ENCODE assay signal across 24 mouse cellular contexts in the genomic region with DNA sequence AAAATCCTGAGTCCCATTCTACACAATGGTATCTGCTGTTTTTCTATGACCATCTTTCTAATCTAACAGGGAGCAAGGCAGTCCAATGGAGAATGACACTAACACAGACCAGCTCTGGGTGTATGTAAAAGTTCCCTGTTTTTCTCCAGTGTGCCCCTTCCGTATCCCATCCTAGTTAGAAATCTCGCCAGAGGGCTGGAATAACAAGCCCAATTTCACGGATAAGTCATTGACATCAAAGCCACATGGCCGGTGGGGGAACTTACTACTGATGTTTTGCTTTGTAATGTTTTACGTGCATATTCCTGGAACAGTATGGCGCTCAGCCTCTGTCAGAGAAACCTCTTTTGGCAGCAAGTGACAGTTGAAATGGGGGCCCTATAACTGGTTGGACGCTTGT.
A peak's percentile ranks its signal among the peaks of the same experiment; 100 is the strongest.
DNase-seq lines count a peak whose midpoint lies in the region; ATAC-seq lines count a peak whose summit lies in the region.
"Had no signal": no experiment of that assay in that cellular context is flagged by ENCODE, and none has a peak within 500 bp of the region (broad histone marks: within the 10 kb centered on the region; RNA-seq: fewer than 3 reads in every experiment).

No protein-coding gene starts in this region.

- no peaks in the 10 kb centered on the region for H3K27me3 ChIP-seq in embryonic facial prominence, embryonic 11.5 days (ENCODE audit: control insufficient read depth, insufficient read depth, low read length)
- no peaks in the 10 kb centered on the region for H3K27me3 ChIP-seq in embryonic facial prominence, embryonic 10.5 days (replicated peaks; ENCODE audit: low read depth, poor library complexity, severe bottlenecking)
- no peaks in the 10 kb centered on the region for H3K27me3 ChIP-seq in embryonic facial prominence, embryonic 12.5 days
- H3K27me3 ChIP-seq in embryonic facial prominence, embryonic 15.5 days, result no peaks in the 10 kb centered on the region
- H3K27me3 ChIP-seq: CH12.LX; forebrain, embryonic 13.5 days; forebrain, embryonic 15.5 days; Patski had no signal

- ATAC-seq in embryonic facial prominence, embryonic 11.5 days (replicated peaks; ENCODE audit: insufficient number of reproducible peaks, low FRiP score, low TSS enrichment, low read depth), result no peak
- no peak for ATAC-seq in embryonic facial prominence, embryonic 12.5 days (ENCODE audit: insufficient number of reproducible peaks, insufficient read depth, low FRiP score, low TSS enrichment)
- no peak for ATAC-seq in embryonic facial prominence, embryonic 15.5 days (ENCODE audit: insufficient number of reproducible peaks, low FRiP score, low TSS enrichment, low read depth)
- ATAC-seq: activated CD4-positive, CD25-positive, alpha-beta regulatory T cell, adult 4 months; CD4-positive, CD25-positive, alpha-beta regulatory T cell, adult 4 months; forebrain, embryonic 13.5 days; forebrain, embryonic 15.5 days; forebrain, postnatal 0 days; Patski had no signal

- no peaks in the 10 kb centered on the region for H3K9me3 ChIP-seq in embryonic facial prominence, embryonic 11.5 days (replicated peaks; ENCODE audit: control insufficient read depth, low read length)
- H3K9me3 ChIP-seq in embryonic facial prominence, embryonic 10.5 days, result no peaks in the 10 kb centered on the region
- H3K9me3 ChIP-seq in embryonic facial prominence, embryonic 12.5 days, result no peaks in the 10 kb centered on the region
- H3K9me3 ChIP-seq in embryonic facial prominence, embryonic 15.5 days (replicated peaks), result no peaks in the 10 kb centered on the region
- H3K9me3 ChIP-seq: forebrain, embryonic 13.5 days; forebrain, embryonic 15.5 days had no signal

- no peak overlapping the region for H3K27ac ChIP-seq in embryonic facial prominence, embryonic 11.5 days (replicated peaks; ENCODE audit: low read depth, low read length)
- no peak overlapping the region for H3K27ac ChIP-seq in embryonic facial prominence, embryonic 10.5 days (replicated peaks)
- peak overlapping the region; percentile 26; the same call in 1 of the 2 replicates for H3K27ac ChIP-seq in embryonic facial prominence, embryonic 12.5 days
- H3K27ac ChIP-seq in embryonic facial prominence, embryonic 15.5 days (replicated peaks), result 0 out of 2 replicates have a peak overlapping the region, but pooled peaks have one; percentile 22
- H3K27ac ChIP-seq: forebrain, embryonic 13.5 days; forebrain, embryonic 15.5 days had no signal

- H3K4me1 ChIP-seq in embryonic facial prominence, embryonic 11.5 days (ENCODE audit: control insufficient read depth, insufficient read depth, low read length), result no peaks in the 10 kb centered on the region
- H3K4me1 ChIP-seq in embryonic facial prominence, embryonic 10.5 days, result peaks cover 36% of the 10 kb centered on the region
- peaks cover 24% of the 10 kb centered on the region for H3K4me1 ChIP-seq in embryonic facial prominence, embryonic 12.5 days
- H3K4me1 ChIP-seq in embryonic facial prominence, embryonic 15.5 days, result peaks cover 16% of the 10 kb centered on the region
- H3K4me1 ChIP-seq: forebrain, embryonic 15.5 days had no signal

- peak; percentile 57 for DNase-seq in embryonic facial prominence, embryonic 11.5 days (ENCODE audit: low spot score)
- DNase-seq in embryonic facial prominence, embryonic 10.5 days (ENCODE audit: low spot score), result no peak
- DNase-seq in thymus, postnatal 4 days, result no peak
- DNase-seq: adrenal gland, adult 2 months; adrenal gland, postnatal 10 days; adrenal gland, postnatal 25 days; B cell, adult 2 months; cerebellum, adult 11 months; cerebellum, adult 18-20 months; cerebellum, adult 8-10 months; cerebellum, adult 9-11 months; cerebellum, postnatal 14 days; cerebellum, postnatal 36 days; embryo, embryonic 11 days; forebrain, postnatal 0 days had no signal

- 57% methylated on average over 7 of the region's 7 CpGs for WGBS in embryonic facial prominence, embryonic 11.5 days
- WGBS in embryonic facial prominence, embryonic 10.5 days, result 54% methylated on average over 7 of the region's 7 CpGs
- 39% methylated on average over 7 of the region's 7 CpGs for WGBS in embryonic facial prominence, embryonic 12.5 days
- WGBS in embryonic facial prominence, embryonic 15.5 days, result 29% methylated on average over 7 of the region's 7 CpGs

- H3K4me2 ChIP-seq in embryonic facial prominence, embryonic 11.5 days (ENCODE audit: low read depth, low read length), result no peak overlapping the region
- no peak overlapping the region for H3K4me2 ChIP-seq in embryonic facial prominence, embryonic 12.5 days (replicated peaks)
- no peak overlapping the region for H3K4me2 ChIP-seq in embryonic facial prominence, embryonic 15.5 days (replicated peaks)
- H3K4me2 ChIP-seq: forebrain, embryonic 13.5 days; forebrain, embryonic 15.5 days had no signal

- H3K4me3 ChIP-seq in embryonic facial prominence, embryonic 11.5 days (ENCODE audit: low read depth, low read length), result no peak overlapping the region
- H3K4me3 ChIP-seq in embryonic facial prominence, embryonic 10.5 days, result no peak overlapping the region
- no peak overlapping the region for H3K4me3 ChIP-seq in embryonic facial prominence, embryonic 12.5 days
- no peak overlapping the region for H3K4me3 ChIP-seq in embryonic facial prominence, embryonic 15.5 days (replicated peaks)
- H3K4me3 ChIP-seq: forebrain, embryonic 13.5 days; forebrain, embryonic 15.5 days had no signal

- no peaks in the 10 kb centered on the region for H3K36me3 ChIP-seq in embryonic facial prominence, embryonic 11.5 days (replicated peaks; ENCODE audit: control insufficient read depth, insufficient read depth, low read depth, low read length)
- H3K36me3 ChIP-seq in embryonic facial prominence, embryonic 10.5 days (replicated peaks), result no peaks in the 10 kb centered on the region
- 0 out of 2 replicates have a peak, but pooled peaks cover 3% of the 10 kb centered on the region for H3K36me3 ChIP-seq in embryonic facial prominence, embryonic 12.5 days
- peaks cover 3% of the 10 kb centered on the region; the same call in 1 of the 2 replicates for H3K36me3 ChIP-seq in embryonic facial prominence, embryonic 15.5 days
- H3K36me3 ChIP-seq: forebrain, embryonic 15.5 days; G1E had no signal

- no peak overlapping the region for H3K9ac ChIP-seq in embryonic facial prominence, embryonic 11.5 days (replicated peaks; ENCODE audit: low read length)
- H3K9ac ChIP-seq in embryonic facial prominence, embryonic 12.5 days, result no peak overlapping the region
- no peak overlapping the region for H3K9ac ChIP-seq in embryonic facial prominence, embryonic 15.5 days
- H3K9ac ChIP-seq: forebrain, embryonic 13.5 days; forebrain, embryonic 15.5 days; forebrain, postnatal 0 days had no signal

Comparison
In these comparisons a context has a peak if more than half of its experiments do, and no peak if none do; other contexts are left out.
1. H3K27ac ChIP-seq: peak in embryonic facial prominence, embryonic 12.5 days (single experiment) and embryonic facial prominence, embryonic 15.5 days (single experiment); none in embryonic facial prominence, embryonic 11.5 days (single experiment) and embryonic facial prominence, embryonic 10.5 days (single experiment).